Mouse (Mus musculus) forebrain, embryonic 11.5 days (tissue): ENCODE data around the gene A730009L09Rik. TPM values are rescaled to one million over a fixed set of nuclear protein-coding genes. Genes with fewer than 3 reads are reported as not detected.

Source experiments
- ATAC-seq: fragments of 200-750 bp; cut with Nextera tagmentation; replicated peaks from 2 replicates; pipeline ENCODE4 v1.8.0; 2017; ENCODE audit warnings: moderate TSS enrichment; ENCODE audit not compliant: low FRiP score
- DNase-seq: peaks from one replicate; pipeline ENCODE4 v3.0.0-alpha.2; 2017; ENCODE audit warnings: low spot score
- H3K27ac ChIP-seq: fragments of 300-500 bp; sonication (generic); 2 replicates; pipeline ENCODE4 v1.5.1; 2014; ENCODE audit warnings: low read depth, low read length
- H3K27me3 ChIP-seq: fragments of 300-500 bp; sonication (generic); 2 replicates; pipeline ENCODE4 v1.6.1; 2014; ENCODE audit warnings: mild to moderate bottlenecking, low read length, mixed read lengths; ENCODE audit not compliant: control insufficient read depth, insufficient read depth
- H3K36me3 ChIP-seq: fragments of 300-500 bp; sonication (generic); 2 replicates; pipeline ENCODE4 v1.6.1; 2014; ENCODE audit warnings: mild to moderate bottlenecking, low read length, moderate library complexity, mixed read lengths; ENCODE audit not compliant: control insufficient read depth, insufficient read depth
- H3K4me1 ChIP-seq: fragments of 300-500 bp; sonication (generic); replicated peaks from 2 replicates; pipeline ENCODE4 v1.6.1; 2014; ENCODE audit warnings: low read length, mixed read lengths; ENCODE audit not compliant: control insufficient read depth, insufficient read depth
- H3K4me2 ChIP-seq: fragments of 300-500 bp; sonication (generic); 2 replicates; pipeline ENCODE4 v1.6.1; 2014; ENCODE audit warnings: low read depth, mild to moderate bottlenecking, low read length, moderate library complexity, mixed read lengths; ENCODE audit not compliant: severe bottlenecking
- H3K4me3 ChIP-seq: fragments of 300-500 bp; sonication (generic); 2 replicates; pipeline ENCODE4 v1.5.1; 2014; ENCODE audit warnings: low read depth, low read length
- H3K9ac ChIP-seq: fragments of 300-500 bp; sonication (generic); 2 replicates; pipeline ENCODE4 v1.6.1; 2014; ENCODE audit warnings: low read length
- H3K9me3 ChIP-seq: fragments of 300-500 bp; sonication (generic); 2 replicates; pipeline ENCODE4 v1.6.1; 2016; ENCODE audit warnings: low read length, mixed read lengths; ENCODE audit not compliant: control insufficient read depth
- WGBS: fragments of 180-500 bp; shearing (Covaris S2); extraction: QIAGEN DNeasy Blood & Tissue Kit; methylation state at CpG from one replicate; pipeline ENCODE4 v1.1.7; 2014; 5-methylcytosine and 5-hydroxymethylcytosine counted together
- polyA plus RNA-seq: library from polyadenylated mRNA; unstranded; fragments of >200 nt; fragmentation: Nextera tagmentation; extraction: Ambion mirVana; gene quantifications from 2 replicates; pipeline ENCODE4 v1.2.1, GENCODE M21; 2014

A730009L09Rik gene
- polyA plus RNA-seq: not detected in 2 replicates

DNA sequence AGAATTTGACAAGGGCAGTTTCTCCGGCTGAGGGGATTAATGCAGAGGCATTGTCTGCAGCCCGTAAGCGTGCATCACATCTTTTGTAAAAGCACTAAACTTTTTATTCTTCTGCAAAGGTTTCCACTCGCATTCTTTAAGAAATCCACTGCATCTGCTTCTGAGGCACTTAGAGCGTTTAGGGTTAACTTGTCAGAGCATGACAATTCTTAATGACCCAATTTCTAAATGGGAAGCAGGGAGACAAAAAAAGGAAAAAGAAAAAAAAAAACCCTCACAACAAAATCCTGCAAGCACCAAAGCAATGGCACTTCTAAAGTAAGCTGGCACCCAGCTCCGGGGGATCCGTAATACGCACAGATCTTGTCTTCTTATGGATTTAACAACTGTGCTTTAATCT lies at the start of gene A730009L09Rik:
Gene A730009L09Rik (plus strand): TSS at position 301 of the 400 bp plus-strand sequence.
- Histone ChIP-seq H3K4me3 (no peak within 1 kb of the TSS), H3K27me3 (no peaks in the 10 kb centered on the region), H3K9ac (no peak within 1 kb of the TSS), H3K4me1 (no peaks in the 10 kb centered on the region), H3K36me3 (no peaks in the 10 kb centered on the region), H3K27ac (no peak within 1 kb of the TSS), H3K9me3 (no peaks in the 10 kb centered on the region), H3K4me2 (no peak within 1 kb of the TSS)
- DNase-seq: no peak
- 21% methylated on average over 8 of the region's 8 CpGs for WGBS
- ATAC-seq: no peak

DNA sequence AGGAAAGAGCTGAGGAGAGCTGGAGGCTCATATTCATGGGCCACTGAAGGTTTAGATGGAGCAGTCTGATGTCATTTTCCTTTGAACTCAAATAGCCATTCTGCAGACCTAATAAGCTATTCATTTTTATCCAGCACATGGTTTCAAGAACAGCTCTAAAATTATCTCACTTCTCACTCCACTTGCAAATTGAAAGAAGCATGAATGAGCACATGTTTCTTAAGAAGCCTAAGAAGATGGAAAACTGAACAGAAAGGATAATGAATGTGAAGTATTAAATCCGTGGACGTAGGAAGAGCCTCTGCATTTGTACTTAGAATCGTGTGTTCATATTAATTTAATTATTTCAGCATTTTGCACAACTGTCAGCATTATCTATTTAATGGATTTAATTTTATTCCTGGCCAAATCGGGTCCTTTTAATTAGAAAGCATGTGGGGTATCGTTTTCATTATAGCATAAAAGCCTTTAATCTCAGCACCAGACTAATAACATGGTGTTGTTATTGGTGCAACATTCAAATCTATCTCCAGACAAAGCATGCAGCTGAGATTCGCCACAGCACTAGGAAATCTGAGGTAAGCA lies 49.2 kb upstream of the A730009L09Rik start:
- no peaks in the 10 kb centered on the region for H3K4me1 ChIP-seq
- no peak overlapping the region for H3K9ac ChIP-seq
- no peak overlapping the region for H3K4me2 ChIP-seq
- WGBS: 65% methylated on average over 6 of the region's 6 CpGs
- ATAC-seq: no peak
- no peaks in the 10 kb centered on the region for H3K27me3 ChIP-seq
- H3K4me3 ChIP-seq: no peak overlapping the region
- DNase-seq: no peak
- H3K27ac ChIP-seq: no peak overlapping the region
- no peaks in the 10 kb centered on the region for H3K36me3 ChIP-seq
- H3K9me3 ChIP-seq: no peaks in the 10 kb centered on the region

GRCm38 (mm10) chr16:84468898-84469297 lies 46.0 kb upstream of the A730009L09Rik start:
- H3K9me3 ChIP-seq: no peaks in the 10 kb centered on the region
- H3K36me3 ChIP-seq: no peaks in the 10 kb centered on the region
- no peak for DNase-seq
- H3K4me3 ChIP-seq: no peak overlapping the region
- no peaks in the 10 kb centered on the region for H3K27me3 ChIP-seq
- WGBS: 3% methylated on average over 1 of the region's 1 CpGs
- no peak overlapping the region for H3K9ac ChIP-seq
- H3K4me1 ChIP-seq: no peaks in the 10 kb centered on the region
- no peak for ATAC-seq
- H3K4me2 ChIP-seq: no peak overlapping the region
- H3K27ac ChIP-seq: no peak overlapping the region

GRCm38 (mm10) chr16:84469994-84470393 lies 44.9 kb upstream of the A730009L09Rik start:
- Histone ChIP-seq H3K4me3 (no peak overlapping the region), H3K9ac (no peak overlapping the region), H3K4me1 (no peaks in the 10 kb centered on the region), H3K4me2 (no peak overlapping the region), H3K27me3 (no peaks in the 10 kb centered on the region), H3K27ac (no peak overlapping the region), H3K9me3 (no peaks in the 10 kb centered on the region), H3K36me3 (no peaks in the 10 kb centered on the region)
- no peak for DNase-seq
- no peak for ATAC-seq
- 84% methylated on average over 1 of the region's 1 CpGs for WGBS

- H3K4me2 ChIP-seq: no peak overlapping the region
- no peak overlapping the region for H3K4me3 ChIP-seq
- H3K9ac ChIP-seq: no peak overlapping the region
- 68% methylated on average over 6 of the region's 6 CpGs for WGBS
- no peaks in the 10 kb centered on the region for H3K4me1 ChIP-seq
- H3K36me3 ChIP-seq: no peaks in the 10 kb centered on the region
- DNase-seq: no peak
- ATAC-seq: no peak
- H3K27me3 ChIP-seq: no peaks in the 10 kb centered on the region
- no peak overlapping the region for H3K27ac ChIP-seq
- no peaks in the 10 kb centered on the region for H3K9me3 ChIP-seq
Observed at GRCm38 (mm10) chr16:84473406-84473805, 41.5 kb upstream of the A730009L09Rik start.

- Histone ChIP-seq H3K4me1 (no peaks in the 10 kb centered on the region), H3K9ac (no peak overlapping the region), H3K9me3 (no peaks in the 10 kb centered on the region), H3K27me3 (no peaks in the 10 kb centered on the region), H3K27ac (no peak overlapping the region), H3K4me3 (no peak overlapping the region), H3K4me2 (no peak overlapping the region), H3K36me3 (no peaks in the 10 kb centered on the region)
- ATAC-seq (no peak), DNase-seq (no peak)
- 70% methylated on average over 4 of the region's 4 CpGs for WGBS
Observed at GRCm38 (mm10) chr16:84474712-84475111, 40.2 kb upstream of the A730009L09Rik start.

DNA sequence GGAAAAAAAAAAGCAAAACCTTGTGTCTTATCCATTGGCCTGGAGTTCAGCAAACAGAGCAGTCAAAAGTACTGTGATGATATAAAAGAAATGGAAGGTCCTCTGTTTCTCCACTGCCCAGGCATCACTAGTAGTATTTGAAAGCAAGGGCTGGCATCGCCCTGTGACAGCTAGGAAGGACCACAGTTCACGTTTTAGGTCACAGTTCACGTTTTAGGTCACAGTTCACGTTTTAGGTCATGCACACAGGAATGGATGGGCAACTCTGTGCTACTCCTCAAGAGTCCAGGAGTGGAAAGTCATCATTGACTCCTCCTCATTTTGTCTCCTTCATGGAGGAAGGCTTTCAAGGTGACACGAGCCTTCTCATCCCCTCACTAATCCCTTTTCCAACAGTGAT lies 38.0 kb upstream of the A730009L09Rik start:
- DNase-seq (no peak), ATAC-seq (no peak)
- Histone ChIP-seq H3K4me1 (no peaks in the 10 kb centered on the region), H3K4me3 (no peak overlapping the region), H3K27ac (no peak overlapping the region), H3K9me3 (no peaks in the 10 kb centered on the region), H3K4me2 (no peak overlapping the region), H3K27me3 (no peaks in the 10 kb centered on the region), H3K9ac (no peak overlapping the region), H3K36me3 (no peaks in the 10 kb centered on the region)
- WGBS: 86% methylated on average over 5 of the region's 5 CpGs

- no peaks in the 10 kb centered on the region for H3K4me1 ChIP-seq
- H3K27me3 ChIP-seq: no peaks in the 10 kb centered on the region
- no peak overlapping the region for H3K4me3 ChIP-seq
- H3K9ac ChIP-seq: no peak overlapping the region
- H3K36me3 ChIP-seq: no peaks in the 10 kb centered on the region
- 72% methylated on average over 1 of the region's 1 CpGs for WGBS
- H3K9me3 ChIP-seq: no peaks in the 10 kb centered on the region
- no peak for DNase-seq
- H3K27ac ChIP-seq: no peak overlapping the region
- H3K4me2 ChIP-seq: no peak overlapping the region
- ATAC-seq: no peak
Observed at GRCm38 (mm10) chr16:84477528-84477927, 37.4 kb upstream of the A730009L09Rik start.

DNA sequence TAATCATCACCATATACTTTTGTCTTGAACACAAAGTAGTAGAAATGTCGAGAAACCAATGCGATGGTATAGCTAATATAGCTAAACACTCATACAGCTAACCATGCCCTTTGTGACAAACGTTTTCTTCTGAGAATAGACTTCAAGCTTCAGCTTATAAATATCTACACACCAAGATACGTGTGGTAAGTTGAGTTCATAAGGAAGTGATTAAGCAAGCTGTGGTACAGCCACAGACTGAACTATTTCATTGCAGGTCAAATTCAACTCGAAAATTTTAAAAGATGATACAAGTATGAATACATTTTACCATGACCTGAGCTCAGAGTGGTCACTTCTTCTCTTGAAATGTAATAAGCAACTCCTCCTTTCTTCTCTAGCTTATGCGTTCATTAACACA lies 37.0 kb upstream of the A730009L09Rik start:
- Histone ChIP-seq H3K4me3 (no peak overlapping the region), H3K4me2 (no peak overlapping the region), H3K27me3 (no peaks in the 10 kb centered on the region), H3K9ac (no peak overlapping the region), H3K36me3 (no peaks in the 10 kb centered on the region), H3K27ac (no peak overlapping the region), H3K4me1 (no peaks in the 10 kb centered on the region), H3K9me3 (no peaks in the 10 kb centered on the region)
- DNase-seq (no peak), ATAC-seq (no peak)
- 87% methylated on average over 6 of the region's 6 CpGs for WGBS
